Mouse (Mus musculus) adrenal gland, adult 2 months (tissue): ENCODE results near the gene Gm10961. TPM values are rescaled to one million over a fixed set of nuclear protein-coding genes. Genes with fewer than 3 reads are reported as not detected.

Source experiments
- DNase-seq: peaks from one replicate; pipeline ENCODE4 v3.0.0; 2021
- long read RNA-seq: library from polyadenylated mRNA; stranded (forward); transcript quantifications from one replicate; pipeline ENCODE4 v2.0.0, GENCODE M21; 2021
- polyA plus RNA-seq: library from polyadenylated mRNA; depleted of rRNA; stranded (reverse); fragments of >200 nt; gene quantifications from 2 replicates; pipeline ENCODE4 v1.2.3, GENCODE M21; 2012; rRNA removed
- total RNA-seq, 2 experiments: library from RNA; stranded (reverse); gene quantifications; 2 replicates each; pipeline ENCODE4 v1.2.3; 2021

Gm10961 gene
- total RNA-seq (not detected), polyA plus RNA-seq (not detected in 2 replicates)
- long read RNA-seq, result 0 reads

DNA sequence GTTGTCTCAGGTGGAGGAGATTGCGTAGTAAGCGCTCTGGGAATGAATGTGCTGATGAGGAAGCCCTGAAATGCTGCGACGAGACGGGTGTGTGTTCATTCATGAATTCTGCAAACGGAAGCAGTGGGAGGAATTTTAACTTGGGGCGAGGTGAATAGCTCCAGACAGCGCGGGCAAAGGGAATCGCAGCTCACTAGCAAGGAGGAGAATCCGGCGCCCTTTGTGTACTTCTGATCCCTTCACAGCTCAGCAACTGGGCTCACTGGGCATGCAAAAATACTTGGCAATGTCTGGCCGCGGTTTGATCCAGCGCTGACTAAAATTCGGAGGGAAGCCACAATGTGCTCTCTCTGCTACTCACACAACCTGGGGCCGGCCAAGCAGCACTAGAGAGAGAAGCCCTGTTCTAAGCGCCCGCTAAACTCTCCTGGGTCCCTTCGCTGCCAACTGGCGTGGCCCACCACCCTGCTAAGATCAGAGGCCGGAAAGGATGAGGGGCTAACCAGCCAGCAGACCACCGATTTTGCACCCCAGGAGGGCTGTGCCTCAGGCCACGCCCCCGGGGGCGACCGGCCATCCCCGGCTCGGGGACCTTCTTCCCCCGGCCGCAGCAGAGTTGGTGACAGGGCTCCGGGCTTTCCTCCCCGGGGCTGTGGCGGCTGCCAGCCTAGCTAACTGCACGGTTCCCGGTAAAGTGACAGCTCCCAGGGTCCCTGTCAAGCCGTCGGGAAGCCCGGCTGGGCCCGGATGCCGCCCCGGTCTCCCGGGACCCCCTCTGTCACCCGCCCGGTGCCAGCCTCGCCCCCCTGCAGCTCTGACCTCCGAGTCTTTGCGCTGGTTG, at the start of gene Gm10961:
Gm10961 (plus strand) TSS at position 641 of the 841 bp plus-strand sequence.
- no peak for DNase-seq

- DNase-seq, result no peak
Observed at GRCm38 (mm10) chr3:107582130-107582874, 48.8 kb upstream of the Gm10961 start.

GRCm38 (mm10) chr3:107582875-107583767, 48.0 kb upstream of the Gm10961 start:
- peak; percentile 38 for DNase-seq

- DNase-seq, result no peak
Observed at GRCm38 (mm10) chr3:107583893-107584292, 47.2 kb upstream of the Gm10961 start.

GRCm38 (mm10) chr3:107586504-107586903, 44.6 kb upstream of the Gm10961 start:
- DNase-seq, result no peak

- no peak for DNase-seq
Observed at GRCm38 (mm10) chr3:107591612-107592011, 39.5 kb upstream of the Gm10961 start.

DNA sequence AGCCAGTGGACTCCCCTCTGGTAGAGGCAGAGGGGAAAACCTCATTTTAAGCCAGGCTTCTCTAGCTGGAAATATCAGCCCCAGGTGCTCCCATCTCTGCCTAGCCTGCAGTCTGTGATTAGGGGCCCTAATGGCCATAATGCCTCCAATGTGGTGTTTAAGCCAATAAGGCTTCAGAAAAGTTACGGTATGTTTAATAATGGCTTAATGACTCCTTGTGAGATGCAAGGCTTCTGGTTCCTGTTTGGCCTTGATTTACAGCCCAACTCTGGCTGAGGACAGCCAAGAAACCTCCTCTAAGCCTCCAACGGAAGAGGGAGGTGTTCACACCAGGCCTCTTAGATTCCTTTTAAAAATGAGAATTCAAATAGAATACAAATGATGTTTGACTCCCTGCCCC, 37.5 kb upstream of the Gm10961 start:
- DNase-seq, result no peak

DNA sequence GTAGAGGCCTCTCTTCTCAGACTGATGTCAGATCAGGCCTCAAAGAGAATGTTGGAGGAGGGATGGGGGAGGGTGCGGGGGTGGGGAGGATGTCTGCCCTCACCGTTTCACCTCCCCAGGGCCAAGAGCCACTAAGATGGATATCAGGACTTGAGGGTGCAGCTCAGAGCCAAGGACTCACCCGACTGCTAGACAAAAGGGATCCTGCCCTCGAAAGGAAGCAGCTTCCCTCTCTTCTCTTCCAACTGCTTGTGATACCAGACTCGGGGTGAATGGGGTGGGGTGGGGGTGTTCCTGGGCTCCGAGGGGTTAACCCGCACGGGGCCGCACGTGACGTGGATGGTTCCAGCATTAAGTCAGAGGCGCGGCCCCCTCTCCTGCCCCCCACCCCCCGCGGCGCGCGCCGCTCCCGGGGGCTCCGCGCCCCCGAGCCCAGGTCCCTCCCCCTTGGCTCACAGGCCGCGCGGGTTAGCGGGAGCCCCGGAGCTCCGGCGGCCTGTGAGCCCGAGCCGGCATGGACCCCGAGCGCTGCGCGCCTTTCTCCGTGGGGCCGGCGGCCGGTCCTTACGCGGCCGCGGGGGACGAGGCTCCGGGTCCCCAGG, 36.4 kb upstream of the Gm10961 start, which contains the start of gene Alx3:
Alx3 (plus strand) TSS at position 370 of the 602 bp plus-strand sequence.
- DNase-seq, result no peak

GRCm38 (mm10) chr3:107595264-107595937, 35.7 kb upstream of the Gm10961 start:
- DNase-seq, result peak; percentile 10

- no peak for DNase-seq
Observed at GRCm38 (mm10) chr3:107595938-107596461, 35.1 kb upstream of the Gm10961 start.

DNA sequence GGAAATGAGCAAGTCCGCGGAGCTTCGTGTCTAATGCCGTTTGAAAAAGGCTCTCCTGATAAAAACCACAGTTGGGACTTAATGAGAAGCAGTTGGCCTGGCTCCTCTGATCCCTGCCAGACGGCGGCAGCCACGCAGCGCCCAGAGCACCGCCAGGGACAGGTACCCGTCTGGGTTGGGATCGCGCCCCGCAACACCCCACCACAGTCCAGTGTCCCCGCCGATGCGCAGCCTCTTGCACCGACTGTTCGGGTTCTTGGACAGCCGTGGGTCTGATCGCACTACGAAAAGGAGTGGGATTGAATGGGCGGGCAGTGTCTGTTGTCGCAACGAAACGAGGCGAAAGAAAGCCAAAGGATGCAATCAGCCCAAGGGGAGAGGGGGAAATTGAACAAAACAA, 34.6 kb upstream of the Gm10961 start:
- peak; percentile 18 for DNase-seq

DNA sequence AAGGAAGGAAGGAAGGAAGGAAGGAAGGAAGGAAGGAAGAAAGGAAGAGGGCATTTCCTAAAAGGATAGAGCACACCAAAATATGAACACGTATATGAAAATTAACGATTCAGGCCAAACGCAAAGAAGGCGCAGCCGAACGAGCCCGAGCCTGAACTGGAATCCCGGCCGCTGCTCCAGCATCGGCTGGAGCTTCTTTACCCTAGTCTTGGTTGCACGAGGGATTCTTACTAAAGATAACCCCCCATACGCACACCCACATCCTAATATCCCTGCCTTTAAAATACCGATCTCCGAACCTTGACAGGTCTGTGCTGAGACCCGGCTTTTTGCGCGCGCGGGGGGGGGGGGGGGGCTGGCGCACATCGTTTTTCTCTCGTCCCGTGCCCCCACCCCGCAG, 34.0 kb upstream of the Gm10961 start:
- DNase-seq, result no peak

- DNase-seq, result no peak
Observed at GRCm38 (mm10) chr3:107597586-107598389, 33.3 kb upstream of the Gm10961 start.

DNA sequence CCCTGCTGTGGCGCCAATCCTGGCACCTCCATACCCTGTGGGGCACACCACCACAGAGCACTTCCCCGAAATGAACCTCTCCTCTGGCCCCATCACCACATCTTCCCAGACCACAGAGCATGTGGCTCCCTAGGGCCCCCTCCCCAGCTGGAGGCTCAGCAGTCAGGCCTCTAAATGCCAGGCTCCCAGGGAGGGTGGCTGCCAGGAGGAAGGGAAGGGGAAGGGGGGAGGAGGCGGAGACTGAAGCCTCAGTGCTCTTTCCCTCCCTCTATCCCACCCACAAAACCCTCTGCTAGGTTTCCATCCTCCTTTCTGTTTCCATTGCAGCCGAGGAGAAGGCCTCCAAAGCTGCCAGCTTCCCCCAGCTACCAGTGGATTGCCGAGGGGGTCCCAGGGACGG, 31.0 kb upstream of the Gm10961 start:
- no peak for DNase-seq

- DNase-seq, result peak; percentile 47
Observed at GRCm38 (mm10) chr3:107605304-107605703, 25.8 kb upstream of the Gm10961 start.

GRCm38 (mm10) chr3:107607221-107607620, 23.9 kb upstream of the Gm10961 start:
- DNase-seq, result no peak

DNA sequence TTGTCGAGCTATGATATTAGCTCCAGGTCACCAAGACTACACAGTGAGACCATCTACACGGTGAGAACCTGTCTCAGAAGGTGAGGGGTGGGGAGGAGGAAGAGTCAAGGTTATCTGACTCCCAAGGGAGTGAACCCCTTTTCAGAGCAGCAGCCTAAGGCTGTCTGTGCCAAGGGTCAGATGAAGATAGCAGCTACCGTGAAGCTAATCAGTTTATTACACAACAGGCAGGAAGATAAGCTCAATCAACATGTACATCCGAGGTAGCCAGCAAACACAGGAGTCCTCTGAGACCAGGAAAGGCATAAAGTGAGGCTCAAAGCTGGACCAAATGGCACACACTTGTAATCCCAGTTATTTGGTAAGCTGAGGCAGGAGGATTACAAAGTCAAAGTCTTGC, 22.3 kb upstream of the Gm10961 start:
- no peak for DNase-seq

DNA sequence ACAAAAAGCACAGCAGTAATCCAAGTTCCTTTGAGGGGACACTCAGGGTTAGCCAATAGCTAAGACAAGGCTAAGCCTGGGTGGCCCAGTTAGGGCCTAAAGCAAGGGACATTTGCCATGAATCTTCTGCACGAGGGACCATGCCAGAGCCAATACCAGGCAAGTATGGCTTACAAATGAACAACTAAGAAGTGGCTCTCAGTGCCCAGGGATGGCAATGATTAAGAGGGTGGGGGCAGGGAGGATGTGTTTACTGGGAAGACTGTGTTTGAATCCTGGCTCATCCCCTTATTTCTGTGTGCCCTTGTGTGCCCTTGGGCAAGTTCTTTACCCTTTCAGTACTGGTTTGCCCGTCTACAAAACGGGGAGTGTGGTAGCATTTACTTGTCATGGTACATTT, 21.7 kb upstream of the Gm10961 start:
- DNase-seq, result no peak

DNA sequence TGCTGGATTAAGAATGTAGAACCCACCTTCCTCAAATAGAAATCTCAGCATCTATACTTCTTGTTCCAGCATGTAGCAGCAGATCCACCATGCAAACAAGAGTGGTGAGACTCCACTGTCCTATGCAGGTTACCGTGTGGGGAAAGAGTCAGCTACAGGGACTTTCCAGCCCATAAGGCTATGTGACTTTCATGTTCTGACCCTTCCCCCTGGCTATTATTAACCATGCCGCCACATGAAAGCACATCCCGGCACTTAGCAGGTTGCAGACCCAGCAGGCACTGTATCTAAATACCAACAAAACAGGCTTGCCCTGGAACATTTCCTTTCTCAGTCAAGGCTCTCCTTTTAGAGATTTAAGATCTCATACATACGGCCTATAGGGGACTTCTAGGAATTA, 19.7 kb upstream of the Gm10961 start:
- DNase-seq, result no peak
